Mouse (Mus musculus) heart, embryonic 10.5 days (tissue): Measurements from ENCODE around the gene Prkci. TPM values are rescaled to one million over a fixed set of nuclear protein-coding genes. Genes with fewer than 3 reads are reported as not detected.

ENCODE experiments used
- DNase-seq: peaks from one replicate; pipeline ENCODE4 v3.0.0-alpha.2; 2017; ENCODE audit warnings: low spot score
- H3K27ac ChIP-seq: fragments of 300-500 bp; sonication (generic); 2 replicates; pipeline ENCODE4 v1.5.1; 2016; ENCODE audit warnings: mild to moderate bottlenecking
- H3K27me3 ChIP-seq: fragments of 300-500 bp; sonication (generic); 2 replicates; pipeline ENCODE4 v1.6.1; 2016; ENCODE audit warnings: mild to moderate bottlenecking; ENCODE audit not compliant: poor library complexity, insufficient read depth, severe bottlenecking
- H3K36me3 ChIP-seq: fragments of 300-500 bp; sonication (generic); 2 replicates; pipeline ENCODE4 v1.6.1; 2016; ENCODE audit warnings: mild to moderate bottlenecking, moderate library complexity
- H3K4me1 ChIP-seq: fragments of 300-500 bp; sonication (generic); 2 replicates; pipeline ENCODE4 v1.6.1; 2016; ENCODE audit warnings: mild to moderate bottlenecking
- H3K4me3 ChIP-seq: fragments of 300-500 bp; sonication (generic); 2 replicates; pipeline ENCODE4 v1.5.1; 2016; ENCODE audit warnings: mild to moderate bottlenecking, moderate library complexity
- H3K9me3 ChIP-seq: fragments of 300-500 bp; sonication (generic); 2 replicates; pipeline ENCODE4 v1.6.1; 2016; ENCODE audit warnings: mild to moderate bottlenecking, moderate library complexity
- WGBS: fragments of 180-500 bp; shearing (Covaris S2); methylation state at CpG from one replicate; pipeline ENCODE4 v1.1.7; 2016; 5-methylcytosine and 5-hydroxymethylcytosine counted together
- polyA plus RNA-seq: library from polyadenylated mRNA; unstranded; fragments of >200 nt; fragmentation: Nextera tagmentation; extraction: Ambion mirVana; gene quantifications from 2 replicates; pipeline ENCODE4 v1.2.1, GENCODE M21; 2016

Gene Prkci
- polyA plus RNA-seq, 1 experiment from 2014 or later: 32.7 TPM

- 40% methylated on average over 10 of the region's 10 CpGs for WGBS
- no peak overlapping the region for H3K27ac ChIP-seq
Measured at GRCm38 (mm10) chr3:31088789-31089775, 93.5 kb downstream of the Prkci start.

GRCm38 (mm10) chr3:31089956-31090355 is 94.4 kb downstream of the Prkci start:
- Histone ChIP-seq H3K27ac (no peak overlapping the region), H3K9me3 (no peaks in the 10 kb centered on the region), H3K36me3 (no peaks in the 10 kb centered on the region), H3K27me3 (no peaks in the 10 kb centered on the region; the same call in 1 of the 2 replicates), H3K4me1 (peaks cover 16% of the 10 kb centered on the region), H3K4me3 (no peak overlapping the region)
- 50% methylated on average over 7 of the region's 7 CpGs for WGBS
- DNase-seq: no peak

More at GRCm38 (mm10) chr3:31088789-31089775, 93.5 kb downstream of the Prkci start:
- Histone ChIP-seq H3K4me1 (peaks cover 16% of the 10 kb centered on the region; the same call in 1 of the 2 replicates), H3K36me3 (no peaks in the 10 kb centered on the region), H3K27me3 (no peaks in the 10 kb centered on the region; the same call in 1 of the 2 replicates), H3K9me3 (no peaks in the 10 kb centered on the region), H3K4me3 (no peak overlapping the region)
- no peak for DNase-seq

- Histone ChIP-seq H3K9me3 (no peaks in the 10 kb centered on the region), H3K27me3 (no peaks in the 10 kb centered on the region; the same call in 1 of the 2 replicates), H3K4me1 (peaks cover 24% of the 10 kb centered on the region), H3K27ac (peak overlapping the region; percentile 99), H3K36me3 (peaks cover 11% of the 10 kb centered on the region), H3K4me3 (peak overlapping the region; percentile 99)
- WGBS: 3% methylated on average over 13 of the region's 13 CpGs
- peak; percentile 78 for DNase-seq
Measured at GRCm38 (mm10) chr3:31093196-31093595, 97.6 kb downstream of the Prkci start.

- 1% methylated on average over 43 of the region's 58 CpGs for WGBS
Measured at GRCm38 (mm10) chr3:31093627-31094351, 98.2 kb downstream of the Prkci start.

GRCm38 (mm10) chr3:31094531-31095178 is 99.1 kb downstream of the Prkci start, which contains the start of gene Skil:
TSS of gene Skil (plus strand) at chr3:31095058.
- under 1% methylated on average over 94 of the region's 109 CpGs for WGBS

More at GRCm38 (mm10) chr3:31093627-31094351, 98.2 kb downstream of the Prkci start:
- Histone ChIP-seq H3K9me3 (no peaks in the 10 kb centered on the region), H3K4me1 (peaks cover 25% of the 10 kb centered on the region), H3K27me3 (no peaks in the 10 kb centered on the region), H3K36me3 (peaks cover 14% of the 10 kb centered on the region), H3K27ac (peak overlapping the region; percentile 99), H3K4me3 (peak overlapping the region; percentile 99)
- DNase-seq: peak; percentile 84

GRCm38 (mm10) chr3:31095179-31095490 is 99.6 kb downstream of the Prkci start:
- no peaks in the 10 kb centered on the region for H3K27me3 ChIP-seq
- peak overlapping the region; percentile 99 for H3K27ac ChIP-seq
- under 1% methylated on average over 25 of the region's 39 CpGs for WGBS
- DNase-seq: no peak
- no peaks in the 10 kb centered on the region for H3K9me3 ChIP-seq
- H3K4me1 ChIP-seq: peaks cover 34% of the 10 kb centered on the region
- H3K4me3 ChIP-seq: peak overlapping the region; percentile 99
- peaks cover 14% of the 10 kb centered on the region for H3K36me3 ChIP-seq

More at GRCm38 (mm10) chr3:31094531-31095178, 99.1 kb downstream of the Prkci start, which contains the start of gene Skil:
- Histone ChIP-seq H3K27ac (peak within 1 kb of the TSS; percentile 99), H3K27me3 (no peaks in the 10 kb centered on the region), H3K4me1 (peaks cover 29% of the 10 kb centered on the region), H3K36me3 (peaks cover 14% of the 10 kb centered on the region), H3K4me3 (peak within 1 kb of the TSS; percentile 99), H3K9me3 (no peaks in the 10 kb centered on the region)
- peak; percentile 95 for DNase-seq

GRCm38 (mm10) chr3:31095491-31096154 is 100.1 kb downstream of the Prkci start:
- Histone ChIP-seq H3K9me3 (no peaks in the 10 kb centered on the region), H3K27ac (peak overlapping the region; percentile 99), H3K4me1 (peaks cover 34% of the 10 kb centered on the region), H3K27me3 (no peaks in the 10 kb centered on the region), H3K36me3 (peaks cover 14% of the 10 kb centered on the region), H3K4me3 (peak overlapping the region; percentile 99)
- WGBS: under 1% methylated on average over 33 of the region's 33 CpGs
- DNase-seq: peak; percentile 84

- WGBS: 44% methylated on average over 10 of the region's 10 CpGs
- Histone ChIP-seq H3K9me3 (no peaks in the 10 kb centered on the region), H3K4me1 (peaks cover 27% of the 10 kb centered on the region), H3K27me3 (no peaks in the 10 kb centered on the region), H3K27ac (peak overlapping the region; percentile 99), H3K4me3 (peak overlapping the region; percentile 99), H3K36me3 (peaks cover 14% of the 10 kb centered on the region)
- no peak for DNase-seq
Measured at GRCm38 (mm10) chr3:31096155-31097101, 100.9 kb downstream of the Prkci start.

GRCm38 (mm10) chr3:31097102-31097720 is 101.7 kb downstream of the Prkci start:
- WGBS: 85% methylated on average over 13 of the region's 13 CpGs
- H3K4me1 ChIP-seq: peaks cover 30% of the 10 kb centered on the region

GRCm38 (mm10) chr3:31097976-31098375 is 102.4 kb downstream of the Prkci start:
- Histone ChIP-seq H3K9me3 (no peaks in the 10 kb centered on the region), H3K4me3 (no peak overlapping the region), H3K27ac (no peak overlapping the region), H3K36me3 (peaks cover 14% of the 10 kb centered on the region), H3K27me3 (no peaks in the 10 kb centered on the region), H3K4me1 (peaks cover 27% of the 10 kb centered on the region)
- 62% methylated on average over 11 of the region's 11 CpGs for WGBS
- DNase-seq: peak; percentile 58

More at GRCm38 (mm10) chr3:31097102-31097720, 101.7 kb downstream of the Prkci start:
- H3K27ac ChIP-seq: no peak overlapping the region
- no peak overlapping the region for H3K4me3 ChIP-seq
- no peaks in the 10 kb centered on the region for H3K9me3 ChIP-seq
- H3K27me3 ChIP-seq: no peaks in the 10 kb centered on the region
- DNase-seq: peak; percentile 73
- H3K36me3 ChIP-seq: peaks cover 14% of the 10 kb centered on the region

- DNase-seq: peak; percentile 20
- Histone ChIP-seq H3K27me3 (no peaks in the 10 kb centered on the region), H3K36me3 (peaks cover 14% of the 10 kb centered on the region), H3K9me3 (no peaks in the 10 kb centered on the region), H3K4me1 (peaks cover 26% of the 10 kb centered on the region), H3K27ac (no peak overlapping the region), H3K4me3 (no peak overlapping the region)
- 82% methylated on average over 1 of the region's 1 CpGs for WGBS
Measured at GRCm38 (mm10) chr3:31098556-31098955, 103.0 kb downstream of the Prkci start.
